In genomic region chr1:3903432-3903831, GRCm38 (mm10) we compare ENCODE assay signal across 11 mouse cellular contexts.
"Had no signal": no experiment of that assay in that cellular context is flagged by ENCODE, and none has a peak within 500 bp of the region (broad histone marks: within the 10 kb centered on the region; RNA-seq: fewer than 3 reads in every experiment).

No protein-coding gene starts in this region.

- H3K27me3 ChIP-seq: limb, embryonic 12.5 days; liver, embryonic 13.5 days; midbrain, embryonic 13.5 days had no signal

- H3K4me3 ChIP-seq: limb, embryonic 12.5 days; liver, embryonic 13.5 days; midbrain, embryonic 13.5 days had no signal

- H3K4me1 ChIP-seq: limb, embryonic 12.5 days; liver, embryonic 13.5 days; midbrain, embryonic 13.5 days had no signal

- DNase-seq: kidney, adult 8-10 months; kidney, postnatal 25 days; liver; liver, embryonic 13.5 days; liver, postnatal 0 days; lung, postnatal 10 days; right cerebral cortex, postnatal 25 days; thymus, adult 18-20 months; thymus, postnatal 25 days had no signal

- H3K4me2 ChIP-seq: limb, embryonic 12.5 days; liver, embryonic 13.5 days; midbrain, embryonic 13.5 days had no signal

- H3K9ac ChIP-seq: limb, embryonic 12.5 days; liver, embryonic 13.5 days; liver, postnatal 0 days; midbrain, embryonic 13.5 days had no signal

- H3K27ac ChIP-seq: limb, embryonic 12.5 days; liver, embryonic 13.5 days; midbrain, embryonic 13.5 days had no signal

- ATAC-seq: liver, postnatal 0 days; midbrain, embryonic 13.5 days had no signal

- H3K36me3 ChIP-seq: limb, embryonic 12.5 days; liver, embryonic 13.5 days; midbrain, embryonic 13.5 days had no signal

- H3K9me3 ChIP-seq: limb, embryonic 12.5 days; liver, embryonic 13.5 days; midbrain, embryonic 13.5 days had no signal
